Mouse (Mus musculus): ENCODE measurements around the gene Zfp345.
"Not testable (repeated sequence)": the region's sequence is repeated elsewhere in the genome, so short reads cannot be mapped to it uniquely, and the experiment has no call there.

- TF ChIP-seq CTCF (IDR thresholded peaks at IDR 0.05; ENCODE audit: low read depth, low read length); POLR2A (IDR thresholded peaks at IDR 0.05; ENCODE audit: borderline replicate concordance, low read depth, low read length): not testable (repeated sequence)
Observed at GRCm38 (mm10) chr2:150500124-150500973, 15.5 kb upstream of the Zfp345 start.

Measured in bone marrow macrophage, adult 2 months (primary cell).